Mouse (Mus musculus) forebrain, embryonic 10.5 days (tissue): Measurements from ENCODE around the gene Sox5. TPM values are rescaled to one million over a fixed set of nuclear protein-coding genes. Genes with fewer than 3 reads are reported as not detected.

Source experiments
- DNase-seq: peaks from one replicate; pipeline ENCODE4 v3.0.0-alpha.2; 2017; ENCODE audit warnings: low spot score; ENCODE audit errors: extremely low spot score
- H3K27ac ChIP-seq: fragments of 300-500 bp; sonication (generic); 2 replicates; pipeline ENCODE4 v1.5.1; 2016; ENCODE audit warnings: mild to moderate bottlenecking
- H3K27me3 ChIP-seq: fragments of 300-500 bp; sonication (generic); 2 replicates; pipeline ENCODE4 v1.6.1; 2016; ENCODE audit warnings: mild to moderate bottlenecking; ENCODE audit not compliant: poor library complexity, severe bottlenecking
- H3K36me3 ChIP-seq: fragments of 300-500 bp; sonication (generic); replicated peaks from 2 replicates; pipeline ENCODE4 v1.6.1; 2016; ENCODE audit warnings: mild to moderate bottlenecking, moderate library complexity
- H3K4me1 ChIP-seq: fragments of 300-500 bp; sonication (generic); 2 replicates; pipeline ENCODE4 v1.6.1; 2016
- H3K4me3 ChIP-seq: fragments of 300-500 bp; sonication (generic); 2 replicates; pipeline ENCODE4 v1.5.1; 2016; ENCODE audit warnings: mild to moderate bottlenecking, moderate library complexity
- H3K9me3 ChIP-seq: fragments of 300-500 bp; sonication (generic); 2 replicates; pipeline ENCODE4 v1.6.1; 2016; ENCODE audit warnings: mild to moderate bottlenecking, moderate library complexity
- WGBS: fragments of 180-500 bp; shearing (Covaris S2); methylation state at CpG from one replicate; pipeline ENCODE4 v1.1.7; 2016; 5-methylcytosine and 5-hydroxymethylcytosine counted together
- polyA plus RNA-seq: library from polyadenylated mRNA; unstranded; fragments of >200 nt; fragmentation: Nextera tagmentation; extraction: Ambion mirVana; gene quantifications from 2 replicates; pipeline ENCODE4 v1.2.1, GENCODE M21; 2016

Sox5 gene
- polyA plus RNA-seq, 1 experiment from 2014 or later: 66.2 TPM

DNA sequence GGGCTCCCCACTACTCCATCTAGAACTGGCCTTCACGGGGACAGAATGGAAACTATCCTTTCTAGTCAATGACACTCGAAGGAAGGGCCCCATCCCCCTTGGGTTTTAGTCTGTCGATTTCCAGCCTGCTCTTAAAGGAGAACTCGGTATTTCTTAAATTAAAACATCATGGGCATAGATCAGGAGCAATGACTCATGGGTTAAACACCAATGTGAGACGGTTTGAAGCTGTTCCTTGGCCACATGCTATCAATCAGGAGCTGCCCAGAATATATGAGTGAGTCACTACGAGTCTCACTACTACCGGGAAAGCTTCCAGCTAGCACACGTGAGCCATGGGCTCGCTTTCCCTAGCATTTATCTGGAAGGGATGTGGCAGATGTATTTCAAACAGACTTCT, 707.0 kb downstream of the Sox5 start:
- no peaks in the 10 kb centered on the region for H3K9me3 ChIP-seq
- no peaks in the 10 kb centered on the region for H3K27me3 ChIP-seq
- H3K4me3 ChIP-seq: no peak overlapping the region
- no peak for DNase-seq
- H3K4me1 ChIP-seq: no peaks in the 10 kb centered on the region; the same call in 1 of the 2 replicates
- WGBS: 70% methylated on average over 9 of the region's 9 CpGs
- no peak overlapping the region for H3K27ac ChIP-seq
- H3K36me3 ChIP-seq: no peaks in the 10 kb centered on the region

DNA sequence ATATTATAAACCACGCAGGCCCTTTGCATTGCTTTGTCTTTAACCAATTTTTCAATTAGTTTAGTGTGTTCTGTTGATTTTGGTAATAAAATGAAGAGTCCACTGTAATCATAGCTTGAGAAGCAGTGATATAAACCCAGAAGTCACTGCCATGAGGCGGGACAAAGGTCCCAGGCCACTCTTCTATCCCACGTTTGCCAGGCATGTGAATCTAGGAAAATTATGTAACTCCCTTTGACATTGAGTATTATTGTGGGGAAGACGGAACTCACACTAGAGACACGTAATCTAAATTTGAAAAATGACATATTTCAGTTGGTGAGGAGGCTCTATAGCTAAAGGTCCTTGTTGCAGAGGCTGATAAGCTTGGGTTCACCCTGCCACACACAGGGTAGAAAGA, 711.3 kb downstream of the Sox5 start:
- Histone ChIP-seq H3K27ac (no peak overlapping the region), H3K36me3 (0 out of 2 replicates have a peak, but pooled peaks cover 2% of the 10 kb centered on the region), H3K9me3 (no peaks in the 10 kb centered on the region), H3K27me3 (no peaks in the 10 kb centered on the region), H3K4me3 (no peak overlapping the region), H3K4me1 (peaks cover 3% of the 10 kb centered on the region; the same call in 1 of the 2 replicates)
- 95% methylated on average over 5 of the region's 5 CpGs for WGBS
- no peak for DNase-seq

DNA sequence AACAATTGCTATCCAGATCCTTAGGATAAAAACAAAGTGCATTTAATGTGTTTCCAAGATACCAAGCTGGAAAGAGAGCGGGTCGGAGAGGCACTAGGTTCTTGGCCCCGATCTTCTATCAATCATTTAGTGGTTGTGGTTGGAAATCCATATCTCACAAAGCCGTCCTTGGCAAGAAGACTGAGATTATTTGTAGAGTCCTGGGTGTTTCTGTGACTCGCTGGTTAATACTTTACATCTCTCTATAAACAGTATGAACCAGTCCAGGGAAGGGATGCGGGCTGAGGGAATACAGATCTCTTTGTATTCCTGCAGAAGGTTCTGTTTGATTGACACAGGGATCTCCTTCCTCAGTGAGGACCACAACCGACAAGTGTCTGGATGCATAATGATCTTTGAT, 714.3 kb downstream of the Sox5 start:
- Histone ChIP-seq H3K9me3 (no peaks in the 10 kb centered on the region), H3K4me1 (peaks cover 4% of the 10 kb centered on the region; the same call in 1 of the 2 replicates), H3K27me3 (no peaks in the 10 kb centered on the region), H3K4me3 (no peak overlapping the region), H3K36me3 (0 out of 2 replicates have a peak, but pooled peaks cover 3% of the 10 kb centered on the region), H3K27ac (no peak overlapping the region)
- 92% methylated on average over 7 of the region's 7 CpGs for WGBS
- DNase-seq: no peak

- Histone ChIP-seq H3K4me1 (peaks cover 5% of the 10 kb centered on the region), H3K4me3 (no peak overlapping the region), H3K27me3 (no peaks in the 10 kb centered on the region), H3K36me3 (0 out of 2 replicates have a peak, but pooled peaks cover 3% of the 10 kb centered on the region), H3K9me3 (no peaks in the 10 kb centered on the region), H3K27ac (no peak overlapping the region)
- 90% methylated on average over 8 of the region's 8 CpGs for WGBS
- DNase-seq: no peak
These were observed 719.3 kb downstream of the Sox5 start for GRCm38 (mm10) chr6:144062428-144062827.

GRCm38 (mm10) chr6:144061814-144062213, 720.0 kb downstream of the Sox5 start:
- WGBS: 91% methylated on average over 8 of the region's 8 CpGs
- no peaks in the 10 kb centered on the region for H3K9me3 ChIP-seq
- no peak for DNase-seq

GRCm38 (mm10) chr6:144057098-144057632, 724.6 kb downstream of the Sox5 start:
- Histone ChIP-seq H3K27me3 (no peaks in the 10 kb centered on the region), H3K36me3 (no peaks in the 10 kb centered on the region), H3K27ac (peak overlapping the region; percentile 69), H3K4me1 (peaks cover 22% of the 10 kb centered on the region), H3K9me3 (no peaks in the 10 kb centered on the region), H3K4me3 (no peak overlapping the region)
- 87% methylated on average over 14 of the region's 14 CpGs for WGBS
- DNase-seq: no peak

More at GRCm38 (mm10) chr6:144061814-144062213, 720.0 kb downstream of the Sox5 start:
- Histone ChIP-seq H3K27ac (no peak overlapping the region), H3K4me1 (peaks cover 11% of the 10 kb centered on the region), H3K36me3 (0 out of 2 replicates have a peak, but pooled peaks cover 3% of the 10 kb centered on the region), H3K27me3 (no peaks in the 10 kb centered on the region), H3K4me3 (no peak overlapping the region)

GRCm38 (mm10) chr6:144056252-144057097, 725.3 kb downstream of the Sox5 start:
- H3K27ac ChIP-seq: peak overlapping the region; percentile 69
- no peak overlapping the region for H3K4me3 ChIP-seq
- peaks cover 22% of the 10 kb centered on the region for H3K4me1 ChIP-seq
- no peaks in the 10 kb centered on the region for H3K36me3 ChIP-seq
- DNase-seq: no peak
- WGBS: 65% methylated on average over 10 of the region's 10 CpGs
- H3K27me3 ChIP-seq: no peaks in the 10 kb centered on the region
- H3K9me3 ChIP-seq: no peaks in the 10 kb centered on the region

- H3K27ac ChIP-seq: no peak overlapping the region
- no peaks in the 10 kb centered on the region for H3K36me3 ChIP-seq
- H3K27me3 ChIP-seq: no peaks in the 10 kb centered on the region
- no peak for DNase-seq
- no peak overlapping the region for H3K4me3 ChIP-seq
- WGBS: 91% methylated on average over 5 of the region's 5 CpGs
- no peaks in the 10 kb centered on the region for H3K9me3 ChIP-seq
- peaks cover 22% of the 10 kb centered on the region for H3K4me1 ChIP-seq
These were observed 729.3 kb downstream of the Sox5 start for GRCm38 (mm10) chr6:144052487-144052886.

DNA sequence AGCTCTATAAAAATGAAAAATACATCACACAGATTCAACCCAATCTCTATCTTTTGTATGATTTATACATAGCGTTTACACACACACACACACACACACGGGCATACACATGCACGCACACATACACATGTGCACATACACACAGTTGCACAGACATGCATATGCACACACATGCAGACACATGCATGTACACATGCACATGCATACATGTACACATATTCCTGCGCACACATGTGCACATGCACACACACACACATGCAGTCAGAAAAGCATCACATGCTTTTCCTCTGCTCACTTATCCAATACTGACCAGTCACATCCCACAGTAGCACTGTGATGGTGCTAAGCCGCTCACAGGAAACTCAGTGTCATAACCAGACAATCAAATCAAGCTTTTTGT, 730.5 kb downstream of the Sox5 start:
- DNase-seq: no peak
- 97% methylated on average over 5 of the region's 5 CpGs for WGBS

DNA sequence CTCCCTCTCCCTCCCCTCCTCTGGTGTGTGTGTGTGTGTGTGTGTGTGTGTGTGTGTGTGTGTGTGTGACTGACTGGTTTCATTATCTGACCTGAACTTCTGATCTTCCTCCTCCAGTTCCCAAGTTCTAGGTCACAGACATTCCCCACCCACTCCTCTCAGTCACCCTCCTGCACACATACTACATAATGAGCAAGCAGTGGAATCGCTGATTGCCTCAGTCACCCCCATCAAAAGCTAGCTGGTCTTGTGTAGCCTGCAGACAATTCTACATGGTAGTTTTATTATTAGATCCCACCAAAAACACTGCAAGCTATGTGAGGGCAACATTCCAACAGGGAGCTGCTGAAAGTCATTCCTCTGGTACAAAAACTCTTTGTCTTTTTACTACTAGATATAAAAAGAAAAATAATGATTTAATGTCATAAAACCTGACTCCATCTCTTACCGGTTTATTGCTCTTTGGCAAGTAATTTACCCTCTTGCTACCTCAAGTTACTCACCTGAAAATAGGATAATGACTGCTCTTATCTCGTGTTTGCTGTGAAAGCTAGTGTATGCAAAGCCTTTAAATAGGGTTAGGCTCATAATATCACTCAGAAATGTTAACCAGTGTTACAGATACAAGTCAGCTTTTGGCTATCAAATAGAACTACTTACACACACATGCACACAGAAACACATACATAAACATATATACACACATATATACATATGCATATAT, 733.4 kb downstream of the Sox5 start:
- Histone ChIP-seq H3K9me3 (no peaks in the 10 kb centered on the region), H3K27me3 (no peaks in the 10 kb centered on the region), H3K36me3 (no peaks in the 10 kb centered on the region), H3K27ac (no peak overlapping the region), H3K4me3 (no peak overlapping the region), H3K4me1 (peaks cover 29% of the 10 kb centered on the region)
- WGBS: 92% methylated on average over 3 of the region's 3 CpGs
- DNase-seq: no peak

More for the DNA sequence above, 730.5 kb downstream of the Sox5 start:
- H3K4me1 ChIP-seq: peaks cover 15% of the 10 kb centered on the region
- H3K9me3 ChIP-seq: no peaks in the 10 kb centered on the region
- no peak overlapping the region for H3K27ac ChIP-seq
- H3K27me3 ChIP-seq: no peaks in the 10 kb centered on the region
- no peak overlapping the region for H3K4me3 ChIP-seq
- H3K36me3 ChIP-seq: no peaks in the 10 kb centered on the region

- H3K9me3 ChIP-seq: no peaks in the 10 kb centered on the region
- 0 out of 2 replicates have a peak, but pooled peaks cover under 1% of the 10 kb centered on the region for H3K27me3 ChIP-seq
- WGBS: 34% methylated on average over 9 of the region's 9 CpGs
- H3K36me3 ChIP-seq: peaks cover 3% of the 10 kb centered on the region; the same call in 1 of the 2 replicates
- no peak overlapping the region for H3K4me3 ChIP-seq
- H3K4me1 ChIP-seq: peaks cover 57% of the 10 kb centered on the region
- H3K27ac ChIP-seq: peak overlapping the region; percentile 76
- DNase-seq: no peak
These were observed 736.3 kb downstream of the Sox5 start for GRCm38 (mm10) chr6:144045503-144045902.

- H3K4me3 ChIP-seq: no peak overlapping the region
- H3K4me1 ChIP-seq: peaks cover 68% of the 10 kb centered on the region
- no peaks in the 10 kb centered on the region for H3K9me3 ChIP-seq
- peaks cover 7% of the 10 kb centered on the region; the same call in 1 of the 2 replicates for H3K36me3 ChIP-seq
- DNase-seq: no peak
- 91% methylated on average over 3 of the region's 3 CpGs for WGBS
- no peak overlapping the region for H3K27ac ChIP-seq
- peaks cover 7% of the 10 kb centered on the region; the same call in 1 of the 2 replicates for H3K27me3 ChIP-seq
These were observed 737.4 kb downstream of the Sox5 start for GRCm38 (mm10) chr6:144044381-144044780.
